Mouse (Mus musculus) ES-Bruce4 (cell line): ENCODE measurements around the gene Prom2.

ENCODE experiments used
- CTCF ChIP-seq: IDR thresholded peaks from one replicate; pipeline ENCODE4 v1.8.1; 2011; ENCODE audit warnings: low read depth, low read length
- EP300 ChIP-seq: IDR thresholded peaks from 2 replicates; pipeline ENCODE4 v1.6.1; 2011; ENCODE audit warnings: low read depth, low read length; ENCODE audit not compliant: insufficient read depth
- POLR2A ChIP-seq: IDR thresholded peaks from one replicate; pipeline ENCODE4 v1.8.1; 2011; ENCODE audit warnings: low read length; ENCODE audit not compliant: insufficient read depth

- TF ChIP-seq CTCF (peak; percentile 32), POLR2A (no peak), EP300 (no peak)
Measured at GRCm38 (mm10) chr2:127481841-127482532, 59.3 kb downstream of the Prom2 start.
